Mouse (Mus musculus): ENCODE data around the gene Efna5.

Efna5 gene

DNA sequence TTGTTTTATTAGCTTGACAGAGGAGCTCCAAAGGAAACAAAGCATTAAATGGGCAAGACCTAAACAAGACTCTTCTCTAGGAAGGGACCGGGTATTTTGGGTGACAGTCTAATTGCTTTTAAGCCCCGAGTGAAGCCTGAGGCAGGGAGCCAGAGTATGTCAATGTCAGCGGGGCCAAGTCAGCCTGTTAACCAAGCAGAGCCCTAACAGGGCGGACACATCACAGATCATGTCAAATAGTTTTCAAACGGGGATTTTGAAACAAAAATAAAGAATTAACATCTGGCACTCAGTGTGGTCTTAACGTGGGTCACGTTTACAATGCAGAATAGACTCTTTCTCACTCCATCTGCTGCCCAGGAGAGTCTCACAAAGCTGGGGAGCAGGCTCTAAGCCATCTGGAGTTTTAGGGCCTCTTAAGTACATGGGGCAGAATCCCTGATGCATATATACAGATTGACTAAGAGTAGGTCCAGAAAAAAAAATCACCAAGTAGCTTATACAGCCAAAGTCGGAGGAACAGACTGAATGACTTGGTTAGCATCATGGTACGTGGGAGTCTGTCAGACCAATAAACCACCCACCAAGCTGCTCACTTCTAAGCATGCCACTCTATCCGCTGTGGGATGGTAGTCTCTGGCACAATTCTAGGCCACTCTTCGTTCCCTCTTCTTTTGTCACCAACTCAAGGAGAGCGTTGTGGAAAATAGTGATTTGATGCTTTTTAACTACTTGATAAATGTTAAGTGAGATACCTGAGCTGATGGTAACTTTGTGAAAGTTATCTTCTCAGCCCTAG, 223.1 kb downstream of the Efna5 start:
- in situ Hi-C loops (cut with MseI, MboI), result no loop called here

DNA sequence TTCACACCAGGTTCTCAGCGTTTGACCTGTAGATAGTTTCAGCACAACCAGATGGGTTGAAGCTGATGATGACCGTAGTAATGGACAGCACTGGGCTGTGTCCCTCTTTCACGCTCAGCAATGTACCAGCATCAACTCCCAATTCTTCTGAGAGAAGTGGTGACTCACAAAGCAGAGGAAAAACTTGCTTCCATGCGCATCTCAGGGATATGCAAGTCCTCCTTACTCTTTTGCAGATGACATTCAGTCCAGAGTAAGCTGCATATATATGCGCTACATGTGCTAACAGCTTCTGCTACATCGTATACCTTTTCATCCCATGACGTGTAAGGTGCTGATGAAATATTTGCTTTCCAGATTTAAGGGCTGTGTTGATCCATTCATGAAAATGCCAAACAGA, 224.1 kb downstream of the Efna5 start:
- in situ Hi-C loops (cut with MseI, MboI), result no loop called here

DNA sequence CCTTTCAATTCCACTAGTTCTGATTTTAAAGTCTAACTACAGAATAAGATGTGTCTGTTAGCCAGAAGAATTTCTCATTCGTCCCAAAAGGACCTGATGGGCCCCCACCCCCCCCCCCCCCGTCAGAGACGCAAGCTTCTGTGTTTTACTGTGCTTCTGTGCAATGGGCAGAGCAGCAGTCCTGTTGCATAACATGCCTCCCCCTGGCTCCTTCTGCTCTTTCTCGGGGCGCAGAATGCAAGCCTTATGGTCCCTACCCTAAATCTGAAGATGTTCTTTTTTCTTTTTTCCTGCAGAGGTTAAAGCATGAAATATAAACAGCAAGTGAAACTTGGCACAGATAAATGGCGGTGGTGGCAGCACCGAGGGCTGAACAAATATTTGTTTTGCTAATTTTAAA, 224.5 kb downstream of the Efna5 start:
- in situ Hi-C loops (cut with MseI, MboI), result no loop called here

DNA sequence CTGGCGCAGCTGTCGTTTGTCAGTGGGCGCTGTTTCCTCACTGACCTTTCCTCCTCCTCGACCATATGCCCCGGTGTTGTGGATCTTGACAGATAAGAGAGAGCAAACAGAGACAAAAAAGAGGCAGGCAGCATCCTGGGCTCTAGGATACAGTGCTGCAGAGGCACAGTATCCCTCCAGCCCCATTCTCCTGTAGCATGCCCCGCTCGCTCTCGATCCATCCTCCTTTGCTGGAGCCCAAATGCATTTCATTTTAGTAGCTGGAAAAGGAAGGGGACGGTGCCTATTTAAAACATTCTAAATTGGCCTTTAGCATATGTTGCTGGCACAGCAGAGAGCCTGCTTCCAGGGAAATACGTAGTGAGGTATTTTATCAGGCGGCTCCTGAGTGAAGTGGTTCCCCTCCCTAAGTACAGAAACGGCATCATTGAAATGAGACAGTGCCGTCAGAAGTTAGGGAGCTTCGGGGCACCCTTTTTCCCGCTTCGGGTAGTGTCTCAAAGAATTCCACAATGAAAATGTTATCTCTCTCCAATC, 225.2 kb downstream of the Efna5 start:
- in situ Hi-C loops (cut with MseI, MboI), result no loop called here

DNA sequence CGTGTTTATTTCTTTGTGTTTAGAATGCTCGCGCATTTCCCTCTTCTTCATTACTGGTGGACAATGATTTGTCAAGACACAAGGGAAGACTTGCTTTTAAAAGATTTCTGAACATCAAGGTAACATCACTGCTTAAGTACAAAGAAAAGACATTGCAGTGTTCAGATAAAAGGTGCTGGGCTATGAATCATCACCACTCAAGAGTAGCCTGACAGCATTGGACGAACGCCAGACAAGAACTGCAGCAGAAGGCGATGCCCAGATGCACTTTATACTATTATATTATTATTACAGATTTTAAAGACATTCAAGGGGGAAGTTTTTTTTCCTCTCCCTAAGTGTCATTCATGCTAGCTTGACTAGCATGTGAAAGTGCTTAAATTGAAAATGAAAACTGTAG, 228.7 kb downstream of the Efna5 start:
- in situ Hi-C loops (cut with MseI, MboI), result no loop called here

DNA sequence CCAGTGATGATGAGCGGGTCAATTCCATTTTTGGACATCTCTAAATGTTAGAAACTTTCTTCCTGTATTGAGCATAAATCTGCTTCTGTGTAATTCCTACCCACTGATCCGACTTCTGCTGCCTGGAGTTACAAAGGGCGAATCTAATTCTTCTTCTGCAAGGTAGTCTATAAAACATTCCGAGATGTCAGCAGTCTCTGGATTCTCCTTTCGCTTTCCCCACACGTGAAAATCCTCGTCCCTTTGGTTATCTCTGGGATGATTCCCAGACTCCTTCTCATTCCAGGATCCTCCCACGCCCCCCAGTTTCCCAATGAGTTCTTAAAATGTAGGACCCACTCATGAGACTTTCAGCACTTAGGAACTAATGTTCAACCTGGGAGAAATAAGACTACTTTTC, 229.4 kb downstream of the Efna5 start:
- in situ Hi-C loops (cut with MseI, MboI), result no loop called here

DNA sequence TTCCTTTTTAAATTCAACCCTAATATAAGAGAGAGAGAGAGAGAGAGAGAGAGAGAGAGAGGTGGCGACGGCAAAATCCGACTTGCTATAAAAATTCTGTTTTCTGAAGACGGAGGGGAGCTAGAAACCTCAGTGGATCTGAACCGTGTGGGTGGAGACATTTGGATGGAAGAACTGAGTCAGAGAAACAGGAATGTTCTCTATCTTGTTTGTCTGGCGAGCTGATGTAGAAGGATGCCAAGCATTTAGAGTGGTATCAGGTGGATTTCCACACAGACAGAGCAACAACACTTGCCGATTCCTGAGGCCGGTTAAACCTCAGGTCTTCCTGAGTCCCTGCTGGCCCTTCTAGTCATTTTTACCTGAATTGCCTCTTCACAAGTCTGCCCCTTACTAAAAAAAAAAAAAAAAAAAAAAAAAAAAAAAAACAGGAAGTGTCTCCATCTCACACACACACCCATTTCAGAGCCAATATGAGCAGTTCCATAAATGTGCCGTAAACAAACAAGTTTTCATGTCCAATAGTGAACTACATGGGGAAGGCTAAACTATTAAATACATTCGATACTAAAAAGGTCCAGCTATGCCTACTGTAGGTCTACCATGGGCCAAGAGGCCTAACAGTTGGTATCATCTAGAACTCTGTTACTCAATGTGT, 231.7 kb downstream of the Efna5 start:
- in situ Hi-C loops (cut with MseI, MboI), result no loop called here

DNA sequence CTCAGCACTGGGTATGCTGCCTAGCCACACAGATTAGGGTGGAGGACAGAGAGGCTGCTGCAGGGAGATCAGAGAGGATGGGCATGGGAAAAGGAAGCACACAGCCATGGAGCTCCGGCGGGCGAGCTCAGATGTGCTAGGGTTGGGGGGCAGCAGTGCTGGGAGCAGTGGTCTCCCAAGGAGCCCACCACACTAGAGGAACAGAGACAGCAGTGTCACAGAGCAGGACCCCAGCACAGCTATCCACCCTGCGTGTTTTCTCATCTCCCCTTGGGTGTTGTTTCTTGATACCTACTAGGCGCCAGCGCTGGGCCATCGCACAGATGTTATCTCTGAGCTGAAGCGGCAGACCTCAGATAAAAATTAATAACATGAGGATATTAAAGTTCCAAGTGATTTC, 234.3 kb downstream of the Efna5 start:
- in situ Hi-C loops (cut with MseI, MboI), result no loop called here

DNA sequence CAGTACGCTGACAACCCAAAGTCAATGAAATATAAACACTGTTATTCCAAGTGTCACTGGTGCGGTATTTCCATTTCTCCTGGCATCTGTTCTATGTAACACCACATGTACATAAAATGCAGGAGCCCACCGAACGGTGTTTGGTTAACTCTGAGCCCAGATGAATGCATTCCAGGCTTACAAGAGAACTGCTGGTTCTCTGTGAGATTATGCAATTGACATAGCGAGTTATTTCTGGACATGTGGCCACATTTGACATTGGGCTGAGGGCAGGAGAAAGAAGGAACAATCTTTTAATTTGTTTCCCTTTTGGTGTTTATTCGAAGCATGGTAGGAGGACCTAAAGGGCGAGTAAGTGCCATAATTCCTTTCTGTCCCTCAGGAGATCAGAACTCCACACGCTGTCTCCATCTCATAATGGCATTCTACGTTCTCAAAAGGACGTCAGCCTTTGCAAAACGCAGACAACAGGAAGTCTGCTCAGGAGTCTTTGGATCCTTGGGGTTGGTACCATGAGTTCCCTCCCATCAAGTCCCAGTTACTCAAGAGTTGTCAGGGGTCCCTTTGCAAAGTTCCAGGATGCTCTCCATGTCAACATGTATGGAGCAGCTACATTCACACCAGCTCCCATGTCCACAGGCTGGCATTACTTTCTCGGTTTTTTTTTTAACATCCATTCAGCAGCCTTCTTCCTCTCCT, 238.5 kb downstream of the Efna5 start:
- in situ Hi-C loops (cut with MseI, MboI), result no loop called here

DNA sequence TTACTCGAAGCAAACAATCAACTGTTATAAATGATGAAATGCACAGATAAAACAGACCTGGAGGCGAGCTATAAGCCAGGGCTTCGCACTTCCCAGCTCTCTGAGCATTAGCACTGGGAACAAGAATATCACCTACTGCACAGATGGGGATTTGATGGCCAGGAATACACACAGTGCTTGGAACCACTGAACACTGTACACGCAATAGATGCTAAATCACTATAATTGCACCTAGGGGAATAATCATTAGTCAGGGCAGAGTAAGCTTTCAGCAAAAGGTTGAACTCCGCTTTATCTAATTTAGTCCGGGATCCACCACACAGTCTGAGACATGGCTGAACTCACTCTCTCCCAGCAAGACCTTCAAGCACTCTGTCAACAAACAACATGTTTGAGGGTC, 240.5 kb downstream of the Efna5 start:
- in situ Hi-C loops (cut with MseI, MboI), result no loop called here

DNA sequence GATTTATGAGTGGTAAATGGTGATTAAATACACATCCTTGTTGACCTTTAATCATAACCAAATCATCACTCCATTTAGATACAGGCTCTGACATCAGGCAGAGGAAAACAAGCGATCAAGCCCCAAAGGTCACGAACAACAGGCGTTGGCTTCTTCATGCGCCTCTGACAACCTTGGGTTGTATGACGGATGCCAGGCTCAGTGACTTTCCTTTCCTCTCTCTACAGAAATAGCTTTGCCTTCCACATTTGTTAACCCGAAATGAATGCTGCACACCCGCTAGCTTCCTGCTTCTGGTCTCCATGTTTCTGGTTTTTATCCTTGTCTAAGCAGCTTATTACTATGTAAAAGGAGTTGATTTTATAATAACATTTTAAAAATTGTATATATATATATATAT, 244.2 kb downstream of the Efna5 start:
- in situ Hi-C loops (cut with MseI, MboI), result no loop called here

DNA sequence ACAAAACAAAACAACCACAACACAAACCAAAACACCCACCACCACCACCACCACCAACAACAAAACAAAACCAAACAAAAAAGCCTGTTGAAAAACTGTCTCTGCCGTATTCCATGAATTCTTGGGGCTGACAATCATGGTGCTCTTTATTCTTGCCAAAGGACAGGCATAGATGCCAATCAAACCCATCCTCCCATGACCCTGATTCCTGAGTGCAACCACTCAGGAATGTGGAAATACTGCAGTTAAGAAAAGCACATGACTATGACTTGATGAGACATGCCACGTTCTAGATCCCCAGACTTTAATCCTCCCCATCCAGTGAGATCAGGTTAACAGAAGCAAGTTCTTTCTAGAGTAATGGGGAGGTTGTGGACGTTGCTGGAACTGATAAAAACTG, 246.2 kb downstream of the Efna5 start:
- in situ Hi-C loops (cut with MseI, MboI), result no loop called here

DNA sequence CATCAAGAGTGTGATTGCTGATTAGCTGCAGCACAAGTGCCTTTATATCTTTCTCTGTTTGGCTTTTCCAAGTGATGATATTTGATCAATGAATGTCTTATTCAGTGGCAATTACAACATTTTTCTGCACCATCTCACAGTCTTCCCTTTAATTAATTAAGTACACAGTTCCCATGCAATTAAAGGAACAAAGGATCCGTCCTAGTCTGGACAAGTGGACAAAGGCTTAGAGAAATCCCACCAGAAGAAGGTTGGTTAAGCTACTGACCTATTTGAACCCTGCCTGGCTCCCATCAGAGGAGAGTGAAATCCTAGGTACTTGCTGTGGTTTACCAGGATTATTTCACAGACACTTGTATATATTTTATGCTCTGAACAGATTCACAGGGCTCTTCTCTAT, 252.6 kb downstream of the Efna5 start:
- in situ Hi-C loops (cut with MseI, MboI), result no loop called here

DNA sequence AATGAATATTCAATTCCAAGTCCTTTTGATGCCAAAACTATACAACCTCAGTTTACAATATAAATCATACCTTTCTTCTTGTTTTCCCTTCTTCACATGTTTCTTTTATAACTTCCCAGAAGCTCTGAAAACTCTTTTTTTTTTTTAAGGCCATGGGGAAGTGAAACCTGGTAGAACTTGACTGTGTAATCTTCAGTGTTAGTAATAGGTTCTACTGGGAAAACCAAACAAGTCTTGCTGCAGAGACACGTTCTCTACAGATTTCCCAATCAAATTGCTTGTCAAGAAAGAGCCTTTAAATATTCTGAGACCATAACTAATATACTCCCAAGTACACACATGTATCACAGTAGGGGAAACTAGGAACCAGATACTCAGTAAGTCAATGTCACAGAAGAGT, 253.6 kb downstream of the Efna5 start:
- in situ Hi-C loops (cut with MseI, MboI), result no loop called here

DNA sequence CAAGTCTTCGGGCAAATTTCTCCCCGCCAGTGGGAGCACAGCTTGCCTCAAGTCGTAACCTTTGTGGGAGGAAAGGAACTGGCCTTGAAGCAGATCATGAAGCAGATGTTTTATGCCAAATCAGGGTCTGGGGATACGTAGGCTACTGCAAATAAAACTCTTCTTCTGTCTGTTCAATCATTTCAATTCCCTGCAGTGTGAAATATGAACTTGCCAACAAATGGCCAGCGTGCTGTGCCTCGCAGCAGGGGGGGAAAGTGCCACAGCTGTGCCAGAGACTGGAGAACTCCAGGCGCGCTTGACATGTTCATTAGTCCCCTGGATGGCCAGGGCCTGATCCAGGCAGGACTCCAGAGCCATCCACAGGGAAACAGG, 255.5 kb downstream of the Efna5 start:
- in situ Hi-C loops (cut with MseI, MboI), result no loop called here

DNA sequence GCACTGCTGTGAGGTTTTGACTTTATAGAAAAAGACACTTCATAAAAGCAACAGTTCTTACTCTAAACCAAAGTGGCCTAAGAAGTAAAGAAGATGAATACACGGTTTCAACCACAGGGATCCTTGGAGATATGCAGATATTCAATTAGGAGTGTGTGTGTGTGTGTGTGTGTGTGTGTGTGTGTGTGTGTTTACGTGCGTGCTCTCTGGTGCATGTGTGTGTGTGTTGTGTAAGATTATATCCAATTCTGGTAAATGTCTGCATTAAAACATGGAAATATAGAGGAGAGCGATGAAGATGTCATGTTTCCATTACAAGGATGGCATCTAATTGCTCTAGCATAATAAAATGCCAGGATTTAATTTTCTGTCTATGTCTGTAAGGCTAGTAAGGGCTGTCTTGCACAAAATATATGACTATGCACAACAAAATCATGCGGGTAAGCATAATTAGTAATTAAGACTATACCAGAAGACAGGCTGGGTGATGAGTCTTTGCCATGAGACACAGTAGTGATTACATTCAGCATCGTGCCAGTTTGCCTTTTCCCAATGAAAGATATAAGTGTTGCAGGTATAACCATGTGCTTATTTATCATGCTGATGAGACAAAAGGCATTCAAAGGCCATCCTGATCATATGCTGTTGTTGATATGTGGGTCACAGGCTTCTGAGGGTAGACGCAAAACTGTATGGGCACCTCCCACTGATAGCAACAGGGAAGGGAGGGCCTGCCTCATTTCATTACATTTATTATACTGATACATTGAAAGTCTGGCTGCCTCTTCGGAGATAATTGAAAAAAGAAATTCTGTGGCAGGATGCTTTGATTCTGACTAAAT, 256.1 kb downstream of the Efna5 start:
- in situ Hi-C loops (cut with MseI, MboI), result no loop called here

DNA sequence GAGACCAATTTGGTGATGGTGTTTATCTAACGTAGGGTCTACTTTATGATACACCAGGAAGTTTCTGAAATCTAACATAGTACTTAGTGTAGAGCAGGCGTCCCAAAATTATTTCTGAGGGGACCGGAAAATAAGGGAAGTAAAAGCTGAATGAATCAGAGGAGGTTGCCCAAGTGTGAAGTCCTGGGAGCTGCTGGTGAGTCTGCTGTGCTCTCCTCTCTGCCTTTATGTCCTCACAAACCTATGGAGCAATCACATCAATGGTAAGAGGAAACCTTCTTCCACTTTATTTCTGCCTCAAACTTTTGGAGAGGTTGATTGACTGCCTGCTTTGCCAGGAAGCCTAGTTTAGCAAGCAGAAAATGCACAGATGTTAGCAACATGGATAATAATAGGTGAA, 257.9 kb downstream of the Efna5 start:
- in situ Hi-C loops (cut with MseI, MboI), result no loop called here

DNA sequence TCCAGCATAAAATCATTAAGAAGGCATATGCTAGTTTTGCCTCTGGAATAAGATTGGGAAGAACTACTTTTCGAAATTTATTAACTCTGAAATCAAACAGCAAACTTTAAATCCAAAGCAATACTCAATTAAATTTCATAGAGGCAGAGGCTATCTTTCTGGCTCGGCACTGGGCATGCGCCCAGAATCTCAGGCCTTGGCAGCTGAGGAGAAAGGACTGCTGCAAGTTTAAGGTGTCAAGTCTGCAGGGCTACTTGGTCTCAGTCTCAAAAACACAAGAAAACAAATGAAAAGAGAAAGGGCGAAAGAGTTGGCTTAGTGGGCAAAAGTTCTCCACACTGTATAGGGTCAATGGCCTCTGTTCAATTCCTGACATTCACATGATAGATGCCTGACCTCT, 258.6 kb downstream of the Efna5 start:
- in situ Hi-C loops (cut with MseI, MboI), result no loop called here

DNA sequence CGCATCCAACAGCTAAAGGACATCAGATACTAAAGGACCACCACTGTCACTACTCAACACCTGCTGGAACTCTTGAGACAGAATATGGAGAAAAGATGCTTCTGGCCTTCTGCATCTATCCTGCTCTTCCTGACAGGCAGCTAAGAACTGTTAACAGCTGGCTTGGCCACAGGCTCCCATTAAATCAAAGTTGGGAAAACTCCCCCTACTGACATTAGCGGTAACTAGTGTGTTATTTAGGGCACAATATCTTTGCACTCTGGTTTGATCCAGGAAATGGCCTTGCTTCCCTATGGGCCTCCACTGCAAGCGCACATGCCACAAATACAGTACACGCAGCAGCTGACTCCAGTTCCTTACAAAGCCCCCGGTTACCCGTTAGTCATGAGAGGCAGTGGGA, 266.0 kb downstream of the Efna5 start:
- in situ Hi-C loops (cut with MseI, MboI), result no loop called here

DNA sequence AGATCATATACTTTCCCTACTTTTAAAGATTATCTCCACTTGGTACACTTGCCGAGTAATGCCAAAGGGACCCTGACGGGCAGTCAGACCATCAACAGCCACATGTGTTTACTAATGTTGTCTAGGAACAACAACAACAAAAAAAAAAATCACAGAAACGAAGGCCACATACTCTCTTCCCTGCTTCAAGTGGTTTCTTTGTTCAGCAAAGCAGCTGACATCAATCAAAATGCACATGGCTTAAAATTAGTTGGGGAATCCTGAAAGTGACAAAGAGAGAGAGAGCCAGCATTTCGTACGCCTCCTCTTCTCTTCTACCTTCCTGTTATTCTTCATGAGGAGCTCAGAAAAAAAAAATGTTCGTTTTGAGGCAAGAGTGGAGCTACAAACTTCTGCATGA, 266.4 kb downstream of the Efna5 start:
- in situ Hi-C loops (cut with MseI, MboI), result no loop called here

DNA sequence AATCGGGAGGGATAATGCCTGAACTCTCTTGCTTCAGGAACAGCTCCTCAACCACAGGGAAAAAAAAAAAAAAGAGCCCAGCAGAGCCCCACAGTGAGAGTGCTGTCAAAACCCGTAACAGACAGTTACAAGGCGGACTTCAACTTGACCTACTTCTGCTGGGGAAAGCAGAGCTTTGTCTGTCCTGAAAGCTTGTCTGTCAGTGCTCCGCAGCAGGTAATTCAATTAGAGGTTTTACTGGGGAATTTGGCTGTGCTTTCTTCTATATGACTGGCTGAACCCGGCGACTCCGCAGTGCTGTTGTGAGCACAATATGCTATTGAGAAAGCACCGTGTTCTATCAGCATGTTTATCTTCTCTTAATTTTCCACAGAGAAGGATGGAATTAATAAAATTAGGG, 266.9 kb downstream of the Efna5 start:
- in situ Hi-C loops (cut with MseI, MboI), result no loop called here

DNA sequence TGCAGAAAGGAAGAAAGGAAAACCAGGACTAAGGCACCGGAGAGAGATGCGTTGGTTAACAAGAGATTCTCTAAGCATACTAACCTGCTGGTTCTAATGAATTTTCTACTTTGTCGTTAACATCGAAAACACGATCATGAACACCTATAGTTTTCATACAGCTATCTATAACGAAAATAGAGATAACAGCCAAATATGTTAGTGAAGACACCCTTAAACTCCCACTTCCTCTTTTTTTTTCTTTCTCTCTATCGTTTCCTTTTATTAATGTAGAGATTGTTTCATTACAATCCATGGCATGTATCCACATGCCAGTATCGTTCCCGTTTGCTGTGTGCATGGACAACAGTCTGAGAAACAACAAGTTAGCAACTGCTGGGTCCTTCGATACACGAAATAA, 267.9 kb downstream of the Efna5 start:
- in situ Hi-C loops (cut with MseI, MboI), result no loop called here

Measured in mouse trophoblast stem cell (cell line).